Mouse (Mus musculus): ENCODE data around the gene Bbip1.

DNA sequence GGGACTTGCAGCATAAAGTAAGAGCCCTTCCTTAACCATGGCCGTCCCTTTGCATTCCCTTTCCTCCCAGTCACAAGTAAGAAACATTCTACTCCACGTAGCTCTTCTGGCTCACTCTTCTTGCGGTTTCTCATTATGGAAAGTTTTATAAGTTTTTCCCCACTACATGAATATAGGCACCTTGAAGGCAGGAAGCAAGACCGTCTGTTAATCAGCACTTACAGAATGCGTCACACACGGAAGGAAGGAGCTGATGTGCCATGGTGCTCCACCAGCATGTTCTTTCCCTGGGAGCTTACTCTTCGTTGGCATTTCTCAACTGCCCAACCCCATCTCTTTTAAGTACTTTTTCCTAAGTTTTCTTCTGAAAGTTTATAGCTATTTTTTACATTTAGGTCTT is 27.5 kb upstream of the Bbip1 start:
- TF ChIP-seq CEBPB (IDR thresholded peaks at IDR 0.05; ENCODE audit: low read depth) (no peak), CTCF (IDR thresholded peaks at IDR 0.05; ENCODE audit: control insufficient read depth, insufficient read depth, insufficient read length) (no peak), MYOG (IDR thresholded peaks at IDR 0.05; ENCODE audit: control insufficient read depth, extremely low read depth, insufficient read length) (no peak)
